Mouse (Mus musculus) layer of hippocampus, postnatal 14 days (tissue): ENCODE results near the gene Prrc2a. TPM values are rescaled to one million over a fixed set of nuclear protein-coding genes. Genes with fewer than 3 reads are reported as not detected.

Experiments used
- DNase-seq, 2 experiments: peaks; one replicate each; pipeline ENCODE4 v3.0.0; 2021 to 2022; ENCODE audit warnings: low spot score in 2 of 2, mixed read lengths in 1 of 2
- total RNA-seq, 2 experiments: library from RNA; stranded (reverse); gene quantifications; 2 replicates each; pipeline ENCODE4 v1.2.3; 2021

Prrc2a gene
- total RNA-seq, 2 experiments from 2014 or later = 305 to 314 TPM

- no peak for DNase-seq
These were observed 1.2 kb downstream of the Prrc2a start for GRCm38 (mm10) chr17:35163326-35164081.

DNA sequence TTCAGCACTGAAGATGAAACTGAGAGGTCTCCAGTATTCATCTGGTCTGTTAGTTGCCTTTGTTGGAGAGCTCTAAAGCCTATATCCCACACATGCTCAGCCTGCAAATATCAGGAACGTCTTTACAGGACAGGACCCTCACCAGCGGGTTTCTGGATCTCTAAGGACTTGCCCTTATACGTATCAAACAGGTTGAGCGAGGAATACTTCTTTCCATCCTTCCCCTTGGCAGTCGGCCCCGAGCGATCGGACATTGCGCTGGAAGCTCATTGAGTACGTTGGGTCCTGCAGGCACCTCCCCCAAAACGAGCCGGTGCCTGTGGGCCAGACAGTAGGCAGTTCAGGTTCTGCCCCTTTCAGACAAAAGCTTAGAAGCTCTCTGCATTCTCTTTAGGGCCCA, 2.0 kb downstream of the Prrc2a start:
- DNase-seq = peak in 1 of 2 experiments; percentile 26

- DNase-seq = no peak
These were observed 2.6 kb downstream of the Prrc2a start for GRCm38 (mm10) chr17:35162121-35162520.

DNA sequence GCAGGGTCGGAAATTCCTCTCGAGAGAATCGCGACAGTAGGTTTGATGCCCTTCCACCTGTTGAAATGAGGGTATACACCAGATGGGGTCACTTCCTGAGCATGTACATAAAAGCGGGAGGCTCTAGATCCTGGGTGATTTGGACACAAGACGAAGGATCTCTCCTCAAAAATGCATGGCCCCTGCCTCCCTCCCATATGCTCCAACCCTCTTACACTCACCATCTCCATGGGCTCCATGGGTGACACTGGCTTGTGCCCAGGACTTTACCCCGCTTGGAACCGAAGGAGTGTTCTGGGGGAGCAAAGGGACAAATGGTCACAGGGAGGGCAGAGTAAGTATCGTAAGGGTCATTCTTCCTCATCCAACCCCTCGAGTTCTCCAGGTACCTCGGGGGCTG, 3.3 kb downstream of the Prrc2a start:
- no peak for DNase-seq

DNA sequence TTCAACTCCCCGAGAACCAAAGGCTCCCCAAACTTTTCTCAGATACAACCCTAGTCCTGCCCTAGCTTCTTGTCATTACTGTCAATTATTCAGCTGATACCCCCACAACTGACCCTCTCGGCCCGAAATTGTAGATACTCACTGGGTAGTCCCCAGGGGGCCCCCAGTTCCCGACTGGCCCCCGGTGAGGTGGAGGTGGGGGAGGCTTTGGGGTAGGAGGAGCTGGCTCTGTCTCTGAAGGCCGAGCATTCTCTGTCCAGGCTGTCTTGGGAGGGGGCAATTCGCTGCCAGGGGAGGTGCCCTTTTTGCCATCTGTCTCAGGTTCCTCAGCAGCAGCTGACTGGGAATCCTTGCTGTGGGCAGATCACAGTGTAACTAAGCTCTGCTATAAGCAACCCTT, 5.1 kb downstream of the Prrc2a start:
- DNase-seq = no peak

DNA sequence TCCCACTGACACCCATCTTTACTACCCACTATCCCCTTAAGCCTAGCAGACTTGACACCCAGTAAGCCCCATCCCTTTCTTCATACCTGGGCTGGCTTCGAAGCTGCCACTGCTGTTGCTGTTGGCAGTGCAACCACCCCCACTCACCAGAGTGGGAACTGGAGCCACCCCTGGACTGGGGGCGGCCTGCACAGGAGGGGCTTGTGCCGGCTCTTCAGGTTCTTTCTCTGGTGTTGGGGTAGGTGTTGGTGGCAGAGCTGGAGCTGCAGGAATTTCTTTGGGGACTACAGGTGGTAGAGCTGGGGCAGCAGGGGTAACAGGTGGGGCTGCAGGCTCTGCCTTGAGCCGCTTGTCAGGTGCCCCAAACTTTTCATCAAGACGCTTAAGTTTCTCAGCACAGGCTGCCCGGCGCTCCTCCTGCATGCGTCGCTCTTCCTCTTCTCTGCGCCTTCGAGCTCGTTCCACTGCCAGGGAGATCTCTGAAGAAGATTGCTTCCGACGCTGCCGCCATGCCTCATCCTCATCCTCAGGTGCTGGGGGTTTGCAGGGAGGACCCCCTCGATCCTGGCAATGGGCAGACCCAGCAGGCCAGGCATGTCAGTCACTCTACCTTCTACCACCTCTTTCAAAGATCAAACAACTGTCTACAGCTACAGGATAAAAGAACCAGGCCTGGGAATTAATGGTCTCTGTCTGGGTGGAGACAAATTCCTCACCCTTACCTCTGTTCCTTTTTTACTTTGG, 5.7 kb downstream of the Prrc2a start:
- DNase-seq = no peak

DNA sequence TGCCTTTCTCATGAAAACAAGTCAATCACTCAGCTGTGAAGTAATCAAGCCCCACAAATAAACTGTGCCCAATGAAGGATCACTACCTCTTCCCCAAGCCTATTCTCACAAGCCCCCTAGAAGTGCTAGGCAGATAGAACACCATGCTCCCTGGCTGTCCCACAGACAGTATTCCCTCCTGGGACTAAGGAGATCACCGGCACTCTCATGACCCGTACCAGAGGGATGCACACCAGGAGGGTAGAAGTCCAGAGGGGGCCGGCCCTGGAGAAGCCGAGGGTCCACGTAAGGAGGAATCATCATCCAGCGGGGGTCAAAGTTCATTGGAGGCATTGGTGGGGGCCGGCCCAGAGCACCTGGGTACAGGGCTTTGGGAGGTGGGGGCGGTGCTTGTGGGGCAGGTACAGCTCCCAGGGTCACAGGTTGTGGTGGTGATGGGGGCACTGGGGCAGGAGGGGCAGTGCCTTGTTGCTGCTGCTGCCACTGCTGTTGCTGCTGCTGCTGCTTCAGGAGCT, 7.0 kb downstream of the Prrc2a start:
- DNase-seq = no peak

- DNase-seq = no peak
These were observed 7.4 kb downstream of the Prrc2a start for GRCm38 (mm10) chr17:35157254-35157653.

- no peak for DNase-seq
These were observed 8.1 kb downstream of the Prrc2a start for GRCm38 (mm10) chr17:35156461-35157200.

- no peak for DNase-seq
These were observed 9.2 kb downstream of the Prrc2a start for GRCm38 (mm10) chr17:35155451-35155850.

- no peak for DNase-seq
These were observed 10.1 kb downstream of the Prrc2a start for GRCm38 (mm10) chr17:35154616-35155015.

DNA sequence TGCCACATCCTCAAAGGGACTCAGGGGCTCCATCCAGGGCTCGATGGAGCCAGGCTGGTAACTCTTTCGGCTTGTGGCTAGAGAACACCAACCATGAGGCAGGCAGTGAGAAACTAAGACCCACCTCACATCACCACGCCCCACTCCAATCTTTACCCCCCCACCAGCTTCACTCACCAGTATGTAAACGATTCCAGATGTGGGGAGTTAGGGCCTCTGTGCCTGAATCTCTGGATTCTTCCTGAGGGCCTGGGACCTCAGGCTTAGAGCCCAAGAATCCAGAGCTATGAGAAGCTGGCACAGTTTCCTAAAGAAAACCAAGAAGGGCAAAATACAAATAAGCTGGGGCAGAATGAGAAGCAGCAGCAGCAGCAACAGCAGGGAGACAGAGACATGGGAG, 10.8 kb downstream of the Prrc2a start:
- DNase-seq = no peak

DNA sequence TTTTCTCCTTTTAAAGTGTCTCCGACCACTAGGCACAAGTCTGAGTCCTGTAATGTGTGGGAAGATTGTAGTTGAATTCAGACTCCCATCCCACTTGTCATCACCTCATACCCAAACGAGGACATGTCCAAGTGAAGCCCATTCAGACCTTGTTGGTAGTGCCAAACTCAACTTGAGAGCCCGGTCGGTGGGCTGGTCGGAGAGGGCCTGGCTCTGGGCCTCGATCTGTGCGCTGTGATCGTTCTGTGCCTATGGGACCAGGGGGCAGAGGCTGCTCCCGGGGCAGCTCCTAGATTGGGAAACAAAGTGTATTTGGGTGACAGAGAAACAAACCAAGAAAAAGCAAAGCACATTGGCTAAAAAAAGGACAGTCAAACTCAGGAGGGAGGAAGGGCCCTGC, 11.6 kb downstream of the Prrc2a start:
- no peak for DNase-seq

GRCm38 (mm10) chr17:35152121-35152520, 12.6 kb downstream of the Prrc2a start:
- DNase-seq = no peak

GRCm38 (mm10) chr17:35147922-35148639, 16.6 kb downstream of the Prrc2a start:
- no peak for DNase-seq

DNA sequence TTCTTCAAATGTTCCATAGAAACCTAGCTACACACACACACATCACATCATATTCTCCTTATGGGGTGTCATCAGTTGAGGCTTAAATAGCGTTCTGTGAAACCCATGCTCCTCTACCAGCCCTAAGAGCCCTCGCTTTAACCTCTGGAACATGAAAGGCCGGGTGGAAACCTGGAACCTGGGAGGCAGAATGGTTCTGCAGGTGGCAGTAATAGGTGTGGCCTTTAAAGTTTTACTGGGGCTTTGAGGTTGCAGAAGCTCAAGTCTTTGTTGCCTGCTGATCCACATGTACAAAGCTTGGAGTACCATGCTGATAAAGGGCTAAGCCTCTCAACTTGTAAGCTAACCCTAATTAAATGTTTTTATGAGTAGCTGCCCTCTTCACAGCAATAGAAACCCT, 17.3 kb downstream of the Prrc2a start:
- DNase-seq = no peak

GRCm38 (mm10) chr17:35146139-35146538, 18.6 kb downstream of the Prrc2a start:
- no peak for DNase-seq

DNA sequence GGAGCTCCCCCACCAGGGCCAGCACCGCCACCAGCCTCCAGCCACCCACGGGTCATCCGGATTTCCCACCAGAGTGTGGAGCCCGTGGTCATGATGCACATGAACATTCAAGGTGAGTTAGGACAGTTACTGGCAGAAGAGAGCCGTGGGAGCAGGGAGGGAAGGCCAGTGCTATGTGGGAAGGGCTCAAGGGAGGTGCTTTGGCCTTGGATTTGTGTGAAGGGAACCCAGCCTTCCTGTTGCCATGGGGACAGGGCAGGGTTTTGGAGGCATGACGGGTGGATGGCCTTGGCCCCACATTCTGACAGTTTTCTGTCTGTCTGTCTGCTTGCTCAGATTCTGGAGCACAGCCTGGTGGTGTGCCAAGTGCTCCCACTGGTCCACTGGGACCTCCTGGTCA, 22.7 kb downstream of the Prrc2a start:
- no peak for DNase-seq

- DNase-seq = no peak
These were observed 24.2 kb downstream of the Prrc2a start for GRCm38 (mm10) chr17:35140490-35140996.

GRCm38 (mm10) chr17:35139269-35139668, 25.4 kb downstream of the Prrc2a start:
- no peak for DNase-seq
